Mouse (Mus musculus): ENCODE results near the gene Usp54. TPM values are rescaled to one million over a fixed set of nuclear protein-coding genes. Genes with fewer than 3 reads are reported as not detected.

Gene Usp54
- polyA plus RNA-seq (2014; fragmentation: Nextera tagmentation; extraction: Ambion mirVana), result 7.7 and 8.8 TPM in 2 replicates

DNA sequence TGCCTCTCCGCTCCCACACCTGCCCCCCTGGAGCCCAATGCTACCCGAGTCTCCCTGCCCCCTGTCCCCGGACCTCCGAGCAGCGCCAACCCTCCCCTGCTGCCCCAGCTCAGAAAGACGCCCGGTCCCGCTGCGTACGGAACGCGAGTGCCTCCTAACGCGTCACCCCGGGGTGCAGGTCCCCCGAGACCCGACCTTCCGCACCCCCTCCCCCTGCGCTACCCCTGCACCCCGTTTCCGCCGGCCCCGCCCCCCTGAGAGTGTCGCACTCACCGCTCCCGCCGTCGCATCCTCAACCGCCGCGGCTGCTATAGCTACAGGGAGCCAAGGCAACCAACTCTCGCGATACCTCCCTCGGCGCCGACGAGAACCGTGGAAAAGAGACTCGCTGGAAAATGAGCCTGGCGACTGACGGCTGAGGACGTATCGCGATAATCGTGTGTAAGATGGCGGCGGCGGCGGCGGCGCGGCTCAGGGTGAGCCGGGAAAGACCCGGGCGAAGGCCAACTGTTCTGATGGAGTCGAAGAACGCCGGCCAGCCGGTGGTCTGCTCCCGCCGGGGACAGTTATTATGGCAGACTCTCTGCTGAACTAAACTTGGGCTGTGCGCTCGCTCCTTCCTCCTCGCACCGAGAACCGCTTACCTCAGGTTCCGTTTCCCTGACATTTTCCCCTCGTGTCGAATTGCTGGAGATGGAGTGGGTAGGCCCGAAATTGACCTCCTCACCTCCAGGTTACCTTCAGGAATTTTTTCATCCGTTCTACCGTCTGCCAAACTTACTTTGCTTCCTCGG lies at the start of gene Usp54:
Gene Usp54, minus strand, starts transcription at position 420 of the 794 bp plus-strand sequence.
- H3K27ac ChIP-seq (replicated peaks; ENCODE audit: low read depth, low read length), result peak within 1 kb of the TSS; percentile 96
- H3K4me1 ChIP-seq (ENCODE audit: control insufficient read depth, insufficient read depth, low read length), result peaks cover 6% of the 10 kb centered on the region
- WGBS, result under 1% methylated on average over 56 of the region's 73 CpGs
- H3K4me2 ChIP-seq (ENCODE audit: low read depth, low read length), result peak within 1 kb of the TSS; percentile 91
- peak; percentile 99 for DNase-seq (ENCODE audit: low spot score)
- H3K36me3 ChIP-seq (ENCODE audit: control insufficient read depth, insufficient read depth, low read length), result no peaks in the 10 kb centered on the region
- peak within 1 kb of the TSS; percentile 96 for H3K9ac ChIP-seq (ENCODE audit: low read depth, low read length)
- no peaks in the 10 kb centered on the region; the same call in 1 of the 2 replicates for H3K27me3 ChIP-seq (replicated peaks; ENCODE audit: control insufficient read depth, insufficient read depth, low read length)
- ATAC-seq (ENCODE audit: low read depth), result peak; percentile 96
- H3K9me3 ChIP-seq (ENCODE audit: control insufficient read depth, low read length), result no peaks in the 10 kb centered on the region
- H3K4me3 ChIP-seq (ENCODE audit: low read depth, low read length), result peak within 1 kb of the TSS; percentile 84

GRCm38 (mm10) chr14:20689009-20689408 lies 48.1 kb upstream of the Usp54 start:
- ATAC-seq (ENCODE audit: low read depth), result no peak
- no peak for DNase-seq (ENCODE audit: low spot score)
- Histone ChIP-seq H3K9me3 (ENCODE audit: control insufficient read depth, low read length) (no peaks in the 10 kb centered on the region), H3K27me3 (replicated peaks; ENCODE audit: control insufficient read depth, insufficient read depth, low read length) (no peaks in the 10 kb centered on the region), H3K4me1 (ENCODE audit: control insufficient read depth, insufficient read depth, low read length) (no peaks in the 10 kb centered on the region), H3K4me3 (ENCODE audit: low read depth, low read length) (no peak overlapping the region), H3K27ac (replicated peaks; ENCODE audit: low read depth, low read length) (no peak overlapping the region), H3K9ac (ENCODE audit: low read depth, low read length) (no peak overlapping the region), H3K4me2 (ENCODE audit: low read depth, low read length) (no peak overlapping the region), H3K36me3 (ENCODE audit: control insufficient read depth, insufficient read depth, low read length) (peaks cover 100% of the 10 kb centered on the region)
- 95% methylated on average over 2 of the region's 2 CpGs for WGBS

DNA sequence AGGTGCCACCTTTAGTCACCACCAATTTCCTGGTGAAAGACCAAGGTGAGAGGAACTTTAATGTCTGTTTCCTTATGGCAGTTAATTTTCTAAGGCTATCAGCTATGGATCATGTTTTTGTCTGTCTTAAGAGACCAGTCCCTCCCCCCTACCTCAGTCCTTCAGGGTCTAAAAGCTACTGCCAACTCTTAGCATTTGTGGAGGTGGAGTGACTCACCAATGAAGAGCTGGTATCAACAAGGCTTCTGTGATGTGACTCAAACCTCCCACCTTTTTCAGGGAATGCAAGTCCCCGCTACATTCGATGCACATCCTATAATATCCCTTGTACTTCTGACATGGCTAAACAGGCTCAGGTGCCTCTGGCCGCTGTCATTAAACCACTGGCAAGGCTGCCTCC lies 45.7 kb upstream of the Usp54 start:
- Histone ChIP-seq H3K9ac (ENCODE audit: low read depth, low read length) (no peak overlapping the region), H3K27me3 (replicated peaks; ENCODE audit: control insufficient read depth, insufficient read depth, low read length) (no peaks in the 10 kb centered on the region), H3K9me3 (ENCODE audit: control insufficient read depth, low read length) (no peaks in the 10 kb centered on the region), H3K27ac (replicated peaks; ENCODE audit: low read depth, low read length) (no peak overlapping the region), H3K4me3 (ENCODE audit: low read depth, low read length) (no peak overlapping the region), H3K4me2 (ENCODE audit: low read depth, low read length) (no peak overlapping the region), H3K36me3 (ENCODE audit: control insufficient read depth, insufficient read depth, low read length) (peaks cover 100% of the 10 kb centered on the region), H3K4me1 (ENCODE audit: control insufficient read depth, insufficient read depth, low read length) (no peaks in the 10 kb centered on the region)
- 92% methylated on average over 3 of the region's 3 CpGs for WGBS
- no peak for DNase-seq (ENCODE audit: low spot score)
- no peak for ATAC-seq (ENCODE audit: low read depth)

DNA sequence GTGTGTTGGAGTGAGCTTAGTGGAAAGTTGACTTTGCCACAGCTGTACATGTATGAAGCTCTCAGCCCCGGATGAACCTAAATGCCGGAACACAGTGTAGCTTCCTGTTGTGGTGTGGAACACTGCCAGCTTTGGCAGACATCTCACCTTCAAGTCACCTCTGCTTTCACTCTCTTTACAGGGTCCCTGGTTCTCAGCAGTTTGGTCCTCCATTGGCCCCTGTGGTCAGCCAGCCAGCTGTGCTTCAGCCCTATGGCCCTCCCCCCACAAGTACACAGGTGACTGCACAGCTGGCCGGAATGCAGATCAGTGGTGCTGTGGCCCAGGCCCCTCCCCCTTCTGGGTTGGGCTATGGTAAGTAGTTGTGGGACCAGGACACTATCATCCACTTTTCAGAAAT lies 41.6 kb upstream of the Usp54 start:
- DNase-seq (ENCODE audit: low spot score), result no peak
- no peak for ATAC-seq (ENCODE audit: low read depth)
- Histone ChIP-seq H3K27ac (replicated peaks; ENCODE audit: low read depth, low read length) (no peak overlapping the region), H3K27me3 (replicated peaks; ENCODE audit: control insufficient read depth, insufficient read depth, low read length) (no peaks in the 10 kb centered on the region), H3K4me3 (ENCODE audit: low read depth, low read length) (no peak overlapping the region), H3K9me3 (ENCODE audit: control insufficient read depth, low read length) (no peaks in the 10 kb centered on the region), H3K4me2 (ENCODE audit: low read depth, low read length) (no peak overlapping the region), H3K36me3 (ENCODE audit: control insufficient read depth, insufficient read depth, low read length) (peaks cover 100% of the 10 kb centered on the region), H3K4me1 (ENCODE audit: control insufficient read depth, insufficient read depth, low read length) (no peaks in the 10 kb centered on the region), H3K9ac (ENCODE audit: low read depth, low read length) (no peak overlapping the region)
- WGBS, result 58% methylated on average over 3 of the region's 3 CpGs

DNA sequence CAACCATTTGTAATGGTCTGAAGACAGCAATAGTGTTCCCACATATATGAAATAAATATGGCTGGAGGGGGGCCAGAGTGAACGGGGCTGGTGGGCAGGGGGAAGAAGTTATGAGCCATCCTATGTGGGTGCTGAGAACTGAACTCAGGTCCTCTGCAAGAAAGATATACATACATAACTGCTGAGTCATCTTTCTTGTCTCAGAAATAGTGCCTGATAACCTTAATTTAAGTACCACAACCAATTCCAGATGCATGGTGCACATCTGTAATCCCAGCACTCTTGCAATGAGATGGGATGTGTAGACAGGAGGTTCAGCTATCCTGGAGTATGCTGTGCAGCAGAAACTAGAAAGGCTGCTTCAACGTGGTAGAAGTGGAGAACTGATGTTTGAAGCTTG lies 40.9 kb upstream of the Usp54 start:
- WGBS, result 87% methylated on average over 2 of the region's 2 CpGs
- H3K27me3 ChIP-seq (replicated peaks; ENCODE audit: control insufficient read depth, insufficient read depth, low read length), result no peaks in the 10 kb centered on the region
- H3K9ac ChIP-seq (ENCODE audit: low read depth, low read length), result no peak overlapping the region
- ATAC-seq (ENCODE audit: low read depth), result no peak
- no peak overlapping the region for H3K4me2 ChIP-seq (ENCODE audit: low read depth, low read length)
- H3K4me1 ChIP-seq (ENCODE audit: control insufficient read depth, insufficient read depth, low read length), result no peaks in the 10 kb centered on the region
- no peak overlapping the region for H3K27ac ChIP-seq (replicated peaks; ENCODE audit: low read depth, low read length)
- H3K4me3 ChIP-seq (ENCODE audit: low read depth, low read length), result no peak overlapping the region
- peaks cover 99% of the 10 kb centered on the region for H3K36me3 ChIP-seq (ENCODE audit: control insufficient read depth, insufficient read depth, low read length)
- H3K9me3 ChIP-seq (ENCODE audit: control insufficient read depth, low read length), result no peaks in the 10 kb centered on the region
- DNase-seq (ENCODE audit: low spot score), result no peak

DNA sequence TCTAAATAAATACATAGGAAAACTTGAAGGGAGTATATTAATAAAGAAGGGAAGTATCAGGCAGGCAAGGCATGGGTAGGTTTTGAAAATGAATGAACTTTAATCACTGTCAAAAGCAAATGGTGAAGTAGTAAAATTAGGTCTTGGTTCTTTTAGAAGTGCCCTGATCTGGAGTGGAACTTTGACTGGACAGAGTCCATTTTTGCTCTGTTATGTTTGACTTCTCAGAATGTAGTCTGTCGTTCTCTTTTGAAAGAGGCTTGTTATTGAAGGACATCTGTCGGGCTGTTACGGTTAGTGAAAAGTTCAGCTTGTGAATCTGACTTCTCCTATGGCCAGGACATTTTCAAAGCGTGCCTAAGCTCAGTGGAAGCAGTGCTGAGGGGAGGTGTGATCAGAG lies 37.0 kb upstream of the Usp54 start:
- no peaks in the 10 kb centered on the region for H3K27me3 ChIP-seq (replicated peaks; ENCODE audit: control insufficient read depth, insufficient read depth, low read length)
- DNase-seq (ENCODE audit: low spot score), result no peak
- H3K9me3 ChIP-seq (ENCODE audit: control insufficient read depth, low read length), result peaks cover 2% of the 10 kb centered on the region; the same call in 1 of the 2 replicates
- no peak overlapping the region for H3K4me3 ChIP-seq (ENCODE audit: low read depth, low read length)
- H3K27ac ChIP-seq (replicated peaks; ENCODE audit: low read depth, low read length), result no peak overlapping the region
- no peak overlapping the region for H3K9ac ChIP-seq (ENCODE audit: low read depth, low read length)
- H3K4me1 ChIP-seq (ENCODE audit: control insufficient read depth, insufficient read depth, low read length), result peaks cover 13% of the 10 kb centered on the region; the same call in 1 of the 2 replicates
- WGBS, result 93% methylated on average over 4 of the region's 4 CpGs
- no peak overlapping the region for H3K4me2 ChIP-seq (ENCODE audit: low read depth, low read length)
- no peak for ATAC-seq (ENCODE audit: low read depth)
- H3K36me3 ChIP-seq (ENCODE audit: control insufficient read depth, insufficient read depth, low read length), result peaks cover 74% of the 10 kb centered on the region

DNA sequence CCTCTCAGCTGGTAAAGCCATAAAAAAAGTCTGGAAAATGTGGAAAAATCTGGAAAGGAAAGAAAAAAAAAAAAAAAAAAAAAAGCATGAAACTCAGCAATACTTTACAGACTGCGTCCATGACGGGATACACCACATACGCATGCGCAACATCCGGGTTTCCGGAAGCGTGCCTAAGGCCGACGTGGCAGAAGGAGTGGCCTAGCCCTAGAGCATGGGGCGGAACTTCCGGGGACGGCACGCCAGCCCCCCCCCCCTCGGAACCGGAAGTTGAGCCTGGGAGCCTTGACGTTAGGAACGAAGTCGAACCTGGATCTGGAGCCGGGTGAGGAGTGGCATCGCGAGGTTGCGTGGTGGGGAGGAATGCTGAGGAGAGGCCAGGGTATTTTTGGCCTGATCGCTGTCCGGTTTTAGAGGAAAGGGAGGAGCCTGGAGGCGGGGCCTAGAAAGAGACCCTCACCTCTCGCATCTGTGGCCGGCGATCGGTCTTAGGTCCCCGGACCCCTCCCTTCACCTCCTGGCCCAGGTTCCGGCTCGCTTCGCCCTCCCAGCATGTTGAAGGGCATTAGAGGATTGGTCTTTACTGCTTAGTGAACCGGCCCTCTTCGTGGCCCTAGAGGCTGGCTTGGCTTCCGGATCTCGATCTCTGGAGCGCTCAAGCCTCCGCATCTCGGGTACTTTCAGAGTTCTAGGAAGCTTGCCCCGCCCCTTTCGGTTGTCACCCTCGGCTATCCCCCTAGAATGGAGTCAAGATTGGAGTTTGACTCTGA lies 33.4 kb upstream of the Usp54 start, which contains the start of gene Sec24c:
Gene Sec24c, plus strand, starts transcription at position 245 of the 770 bp plus-strand sequence.
- H3K4me3 ChIP-seq (ENCODE audit: low read depth, low read length), result peak within 1 kb of the TSS; percentile 67
- no peaks in the 10 kb centered on the region; the same call in 1 of the 2 replicates for H3K27me3 ChIP-seq (replicated peaks; ENCODE audit: control insufficient read depth, insufficient read depth, low read length)
- H3K36me3 ChIP-seq (ENCODE audit: control insufficient read depth, insufficient read depth, low read length), result peaks cover 38% of the 10 kb centered on the region
- H3K4me1 ChIP-seq (ENCODE audit: control insufficient read depth, insufficient read depth, low read length), result peaks cover 13% of the 10 kb centered on the region; the same call in 1 of the 2 replicates
- WGBS, result under 1% methylated on average over 35 of the region's 43 CpGs
- H3K9me3 ChIP-seq (ENCODE audit: control insufficient read depth, low read length), result peaks cover 3% of the 10 kb centered on the region; the same call in 1 of the 2 replicates
- DNase-seq (ENCODE audit: low spot score), result peak; percentile 99
- ATAC-seq (ENCODE audit: low read depth), result peak; percentile 96
- H3K4me2 ChIP-seq (ENCODE audit: low read depth, low read length), result peak within 1 kb of the TSS; percentile 73
- H3K27ac ChIP-seq (replicated peaks; ENCODE audit: low read depth, low read length), result peak within 1 kb of the TSS; percentile 94
- peak within 1 kb of the TSS; percentile 72 for H3K9ac ChIP-seq (ENCODE audit: low read depth, low read length)

DNA sequence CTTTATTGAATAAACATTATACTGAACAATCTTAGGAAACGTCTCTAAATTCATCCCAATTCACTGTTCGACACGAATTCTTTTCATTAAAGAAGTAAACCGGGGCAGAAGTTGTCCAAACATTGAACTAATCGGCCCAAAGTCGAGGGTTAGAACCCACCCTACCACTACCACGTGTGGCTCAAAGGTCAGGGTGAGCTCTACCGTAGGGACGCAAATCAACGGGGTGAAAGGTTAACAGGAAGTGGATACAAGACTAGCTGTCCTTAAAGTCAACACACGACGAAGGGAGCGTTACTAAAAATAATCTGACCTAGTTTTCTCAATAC lies 32.8 kb upstream of the Usp54 start:
- ATAC-seq (ENCODE audit: low read depth), result peak; percentile 28

More for the DNA sequence above, 32.8 kb upstream of the Usp54 start:
- Histone ChIP-seq H3K27ac (replicated peaks; ENCODE audit: low read depth, low read length) (peak overlapping the region; percentile 94), H3K27me3 (replicated peaks; ENCODE audit: control insufficient read depth, insufficient read depth, low read length) (peaks cover 4% of the 10 kb centered on the region), H3K9me3 (ENCODE audit: control insufficient read depth, low read length) (peaks cover 3% of the 10 kb centered on the region; the same call in 1 of the 2 replicates), H3K4me2 (ENCODE audit: low read depth, low read length) (peak overlapping the region; percentile 73), H3K4me3 (ENCODE audit: low read depth, low read length) (peak overlapping the region; percentile 67), H3K9ac (ENCODE audit: low read depth, low read length) (peak overlapping the region; percentile 72), H3K36me3 (ENCODE audit: control insufficient read depth, insufficient read depth, low read length) (peaks cover 32% of the 10 kb centered on the region), H3K4me1 (ENCODE audit: control insufficient read depth, insufficient read depth, low read length) (peaks cover 13% of the 10 kb centered on the region; the same call in 1 of the 2 replicates)
- DNase-seq (ENCODE audit: low spot score), result peak; percentile 65
- WGBS, result 12% methylated on average over 13 of the region's 13 CpGs

All from embryonic facial prominence, embryonic 14.5 days (tissue).